Mouse (Mus musculus) spleen, adult 2 months (tissue): ENCODE results near the gene Col6a5.

Experiments used
- CTCF ChIP-seq: fragments of 200-500 bp; IDR thresholded peaks from 2 replicates; pipeline ENCODE4 v1.5.1; 2011; ENCODE audit warnings: mild to moderate bottlenecking, inconsistent platforms; ENCODE audit not compliant: insufficient read depth, insufficient read length, insufficient replicate concordance; ENCODE audit errors: extremely low read depth
- POLR2A ChIP-seq: fragments of 200-500 bp; IDR thresholded peaks from 2 replicates; pipeline ENCODE4 v1.6.1; 2011; ENCODE audit warnings: low read depth, low read length, inconsistent platforms

DNA sequence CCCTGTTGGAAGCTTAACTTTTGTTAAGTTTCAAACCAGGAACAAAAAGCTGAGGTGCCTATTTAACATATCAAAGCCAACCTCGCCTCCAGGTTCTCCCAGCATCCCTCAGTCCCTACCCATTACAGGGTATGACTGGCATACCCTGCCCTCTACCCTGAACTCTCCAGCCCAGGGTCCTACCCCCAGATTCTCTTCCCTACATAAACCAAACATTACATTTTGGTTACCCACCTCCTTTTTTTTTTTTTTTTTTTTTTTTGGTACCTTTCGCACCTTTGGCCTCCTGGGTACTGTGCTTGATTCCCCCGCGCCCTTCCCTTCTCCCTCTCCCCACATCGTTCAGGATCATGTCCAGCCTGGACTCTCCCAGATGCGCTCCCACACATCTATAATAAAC is 15.9 kb upstream of the Col6a5 start:
- TF ChIP-seq CTCF (no peak), POLR2A (no peak)
